Mouse (Mus musculus) heart, adult 2 months (tissue): Measurements from ENCODE around the gene Eepd1.

Source experiments
- CTCF ChIP-seq: fragments of 200-600 bp; IDR thresholded peaks from 2 replicates; pipeline ENCODE4 v1.8.1; 2022; ENCODE audit warnings: antibody characterized with exemption, mild to moderate bottlenecking, moderate library complexity
- EP300 ChIP-seq: fragments of 200-500 bp; IDR thresholded peaks from 2 replicates; pipeline ENCODE4 v1.6.1; 2011; ENCODE audit warnings: low read depth, low read length, control low read depth; ENCODE audit not compliant: insufficient read depth
- POLR2A ChIP-seq: fragments of 200-500 bp; IDR thresholded peaks from 2 replicates; pipeline ENCODE4 v1.6.1; 2011; ENCODE audit warnings: mild to moderate bottlenecking, low read depth, low read length, control low read depth; ENCODE audit not compliant: insufficient read depth

DNA sequence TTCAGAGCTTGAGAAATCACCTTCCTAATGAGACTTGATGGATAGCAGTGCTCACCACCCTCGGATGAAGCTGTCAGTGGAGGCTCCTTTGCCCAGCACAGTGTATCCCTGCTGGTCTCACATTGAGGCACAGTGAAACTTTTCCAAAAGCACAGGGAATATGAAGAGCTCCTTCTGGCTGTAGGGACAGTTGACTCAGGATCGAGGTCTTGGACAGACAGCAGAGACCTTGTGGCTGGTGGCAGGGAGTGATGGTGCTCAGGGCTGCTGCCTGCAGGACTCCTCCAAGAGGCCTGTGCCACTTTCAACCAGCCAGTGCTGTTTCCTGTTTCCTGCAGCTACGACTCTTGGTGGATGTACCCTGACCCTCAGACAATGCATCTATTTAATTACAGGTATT is 18.0 kb downstream of the Eepd1 start:
- no peak for TF ChIP-seq POLR2A
- no peak for TF ChIP-seq CTCF
- TF ChIP-seq EP300: no peak
